Mouse (Mus musculus): ENCODE measurements at regions not wholly inside any gene's neighbourhood (a gene's known extent, or its start where the extent isn't known, plus 50 kb on each side); places are given as distances from the start of the nearest gene placed in this dataset.

- Histone ChIP-seq H3K36me3 (ENCODE audit: inconsistent target) (no peaks in the 10 kb centered on the region), H3K27ac (no peak overlapping the region), H3K79me2 (ENCODE audit: inconsistent target) (no peaks in the 10 kb centered on the region), H3K4me3 (ENCODE audit: inconsistent target) (no peak overlapping the region)
- 66% methylated on average over 7 of the region's 7 CpGs for WGBS (ENCODE audit: missing documents)
These were observed 88.3 kb downstream of the Gm10260 start for GRCm38 (mm10) chr13:97672038-97672675.

- WGBS (ENCODE audit: missing documents): 81% methylated on average over 8 of the region's 8 CpGs
- no peak overlapping the region for H3K27ac ChIP-seq
- H3K36me3 ChIP-seq (ENCODE audit: inconsistent target): no peaks in the 10 kb centered on the region
- no peak overlapping the region for H3K4me3 ChIP-seq (ENCODE audit: inconsistent target)
- no peaks in the 10 kb centered on the region for H3K79me2 ChIP-seq (ENCODE audit: inconsistent target)
These were observed 91.1 kb downstream of the Gm10260 start for GRCm38 (mm10) chr13:97669366-97669765.

- H3K4me3 ChIP-seq (ENCODE audit: inconsistent target): no peak overlapping the region
- no peak overlapping the region for H3K27ac ChIP-seq
- WGBS (ENCODE audit: missing documents): 94% methylated on average over 5 of the region's 5 CpGs
- no peaks in the 10 kb centered on the region for H3K36me3 ChIP-seq (ENCODE audit: inconsistent target)
- no peaks in the 10 kb centered on the region for H3K79me2 ChIP-seq (ENCODE audit: inconsistent target)
These were observed 91.5 kb downstream of the Gm10260 start for GRCm38 (mm10) chr13:97668910-97669309.

GRCm38 (mm10) chr13:97667313-97667712 lies 93.1 kb downstream of the Gm10260 start:
- Histone ChIP-seq H3K4me3 (ENCODE audit: inconsistent target) (no peak overlapping the region), H3K36me3 (ENCODE audit: inconsistent target) (no peaks in the 10 kb centered on the region), H3K79me2 (ENCODE audit: inconsistent target) (no peaks in the 10 kb centered on the region), H3K27ac (no peak overlapping the region)
- 93% methylated on average over 6 of the region's 7 CpGs for WGBS (ENCODE audit: missing documents)

- Histone ChIP-seq H3K79me2 (ENCODE audit: inconsistent target) (no peaks in the 10 kb centered on the region), H3K36me3 (ENCODE audit: inconsistent target) (no peaks in the 10 kb centered on the region), H3K27ac (no peak overlapping the region), H3K4me3 (ENCODE audit: inconsistent target) (no peak overlapping the region)
- WGBS (ENCODE audit: missing documents): 75% methylated on average over 4 of the region's 4 CpGs
These were observed 93.7 kb downstream of the Gm10260 start for GRCm38 (mm10) chr13:97666761-97667160.

- Histone ChIP-seq H3K27ac (no peak overlapping the region), H3K79me2 (ENCODE audit: inconsistent target) (no peaks in the 10 kb centered on the region), H3K36me3 (ENCODE audit: inconsistent target) (no peaks in the 10 kb centered on the region), H3K4me3 (ENCODE audit: inconsistent target) (no peak overlapping the region)
- 100% methylated on average over 1 of the region's 1 CpGs for WGBS (ENCODE audit: missing documents)
These were observed 95.2 kb downstream of the Gm10260 start for GRCm38 (mm10) chr13:97665226-97665625.

- no peak overlapping the region for H3K27ac ChIP-seq
- H3K79me2 ChIP-seq (ENCODE audit: inconsistent target): no peaks in the 10 kb centered on the region
- 95% methylated on average over 8 of the region's 8 CpGs for WGBS (ENCODE audit: missing documents)
- no peak overlapping the region for H3K4me3 ChIP-seq (ENCODE audit: inconsistent target)
- no peaks in the 10 kb centered on the region for H3K36me3 ChIP-seq (ENCODE audit: inconsistent target)
These were observed 97.7 kb downstream of the Gm10260 start for GRCm38 (mm10) chr13:97662741-97663140.

GRCm38 (mm10) chr13:97656618-97657017 lies 103.8 kb downstream of the Gm10260 start:
- Histone ChIP-seq H3K79me2 (ENCODE audit: inconsistent target) (no peaks in the 10 kb centered on the region), H3K4me3 (ENCODE audit: inconsistent target) (no peak overlapping the region)
- 95% methylated on average over 2 of the region's 2 CpGs for WGBS (ENCODE audit: missing documents)

GRCm38 (mm10) chr13:97652279-97652678 lies 108.2 kb downstream of the Gm10260 start:
- no peak overlapping the region for H3K4me3 ChIP-seq (ENCODE audit: inconsistent target)
- H3K79me2 ChIP-seq (ENCODE audit: inconsistent target): no peaks in the 10 kb centered on the region
- H3K36me3 ChIP-seq (ENCODE audit: inconsistent target): no peaks in the 10 kb centered on the region
- 95% methylated on average over 9 of the region's 9 CpGs for WGBS (ENCODE audit: missing documents)
- no peak overlapping the region for H3K27ac ChIP-seq

More at GRCm38 (mm10) chr13:97656618-97657017, 103.8 kb downstream of the Gm10260 start:
- no peaks in the 10 kb centered on the region for H3K36me3 ChIP-seq (ENCODE audit: inconsistent target)
- H3K27ac ChIP-seq: no peak overlapping the region

- Histone ChIP-seq H3K79me2 (ENCODE audit: inconsistent target) (no peaks in the 10 kb centered on the region), H3K36me3 (ENCODE audit: inconsistent target) (no peaks in the 10 kb centered on the region), H3K4me3 (ENCODE audit: inconsistent target) (no peak overlapping the region), H3K27ac (no peak overlapping the region)
- WGBS (ENCODE audit: missing documents): 92% methylated on average over 9 of the region's 9 CpGs
These were observed 108.7 kb downstream of the Gm10260 start for GRCm38 (mm10) chr13:97651761-97652160.

- H3K36me3 ChIP-seq (ENCODE audit: inconsistent target): no peaks in the 10 kb centered on the region
- no peak overlapping the region for H3K4me3 ChIP-seq (ENCODE audit: inconsistent target)
- H3K27ac ChIP-seq: no peak overlapping the region
- no peaks in the 10 kb centered on the region for H3K79me2 ChIP-seq (ENCODE audit: inconsistent target)
- WGBS (ENCODE audit: missing documents): 95% methylated on average over 5 of the region's 5 CpGs
These were observed 109.3 kb downstream of the Gm10260 start for GRCm38 (mm10) chr13:97651176-97651575.

- Histone ChIP-seq H3K4me3 (ENCODE audit: inconsistent target) (no peak overlapping the region), H3K36me3 (ENCODE audit: inconsistent target) (no peaks in the 10 kb centered on the region), H3K27ac (no peak overlapping the region), H3K79me2 (ENCODE audit: inconsistent target) (no peaks in the 10 kb centered on the region)
- WGBS (ENCODE audit: missing documents): 100% methylated on average over 2 of the region's 2 CpGs
These were observed 110.2 kb downstream of the Gm10260 start for GRCm38 (mm10) chr13:97650191-97650590.

GRCm38 (mm10) chr13:97647486-97647885 lies 112.9 kb downstream of the Gm10260 start:
- Histone ChIP-seq H3K4me3 (ENCODE audit: inconsistent target) (no peak overlapping the region), H3K27ac (no peak overlapping the region), H3K79me2 (ENCODE audit: inconsistent target) (no peaks in the 10 kb centered on the region), H3K36me3 (ENCODE audit: inconsistent target) (no peaks in the 10 kb centered on the region)
- 82% methylated on average over 4 of the region's 4 CpGs for WGBS (ENCODE audit: missing documents)

GRCm38 (mm10) chr13:97646021-97646385 lies 114.4 kb downstream of the Gm10260 start:
- Histone ChIP-seq H3K4me3 (ENCODE audit: inconsistent target) (no peak overlapping the region), H3K27ac (no peak overlapping the region), H3K36me3 (ENCODE audit: inconsistent target) (no peaks in the 10 kb centered on the region), H3K79me2 (ENCODE audit: inconsistent target) (no peaks in the 10 kb centered on the region)
- WGBS (ENCODE audit: missing documents): 90% methylated on average over 7 of the region's 7 CpGs

GRCm38 (mm10) chr13:97645107-97646020 lies 115.1 kb downstream of the Gm10260 start:
- WGBS (ENCODE audit: missing documents): 35% methylated on average over 15 of the region's 15 CpGs
- Histone ChIP-seq H3K4me3 (ENCODE audit: inconsistent target) (no peak overlapping the region), H3K36me3 (ENCODE audit: inconsistent target) (no peaks in the 10 kb centered on the region), H3K79me2 (ENCODE audit: inconsistent target) (no peaks in the 10 kb centered on the region), H3K27ac (0 out of 2 replicates have a peak overlapping the region, but pooled peaks have one; percentile 2)
